In genomic region chr2:155574700-155575099, GRCm38 (mm10) we compare ENCODE assay signal across 10 mouse cellular contexts. TPM values are rescaled to one million over a fixed set of nuclear protein-coding genes. Genes with fewer than 3 reads are reported as not detected.
A peak's percentile ranks its signal among the peaks of the same experiment; 100 is the strongest.
DNase-seq lines count a peak whose midpoint lies in the region; ATAC-seq and TF ChIP-seq lines count a peak whose summit lies in the region.
"Had no signal": no experiment of that assay in that cellular context is flagged by ENCODE, and none has a peak within 500 bp of the region (broad histone marks: within the 10 kb centered on the region; RNA-seq: fewer than 3 reads in every experiment).

No protein-coding gene starts in this region.

- no peak for TF ChIP-seq CTCF in heart, adult 2 months (IDR thresholded peaks at IDR 0.05)

- no peak for ATAC-seq in midbrain, embryonic 13.5 days

- H3K27me3 ChIP-seq in heart, adult 2 months (ENCODE audit: control insufficient read depth, insufficient read depth, low read length), result no peaks in the 10 kb centered on the region
- H3K27me3 ChIP-seq in midbrain, embryonic 13.5 days, result no peaks in the 10 kb centered on the region

- H3K9me3 ChIP-seq in midbrain, embryonic 13.5 days, result no peaks in the 10 kb centered on the region

- TF ChIP-seq POLR2A in heart, adult 2 months (IDR thresholded peaks at IDR 0.05; ENCODE audit: insufficient read depth, low read depth, low read length), result no peak

- H3K4me1 ChIP-seq in heart, adult 2 months (ENCODE audit: control insufficient read depth, insufficient read depth, low read length), result no peaks in the 10 kb centered on the region
- H3K4me1 ChIP-seq in midbrain, embryonic 13.5 days (replicated peaks), result no peaks in the 10 kb centered on the region

- peak; percentile 32 to 33 for DNase-seq in heart, adult 2 months
- DNase-seq in heart, postnatal 25 days (ENCODE audit: low spot score), result no peak
- peak; percentile 53 to 56 for DNase-seq in right cerebral cortex, postnatal 10 days (ENCODE audit: low spot score in 2 of 2)
- no peak for DNase-seq in right cerebral cortex, postnatal 4 days
- peak; percentile 90 for DNase-seq in kidney, postnatal 14 days
- peak; percentile 24 for DNase-seq in telencephalon, adult 2 months (ENCODE audit: low read depth, low spot score)
- DNase-seq in adrenal gland, adult 18-20 months (ENCODE audit: low spot score in 2 of 2), result no peak

- WGBS in heart, adult 2 months, result 62% methylated on average over 4 of the region's 4 CpGs
- WGBS in midbrain, embryonic 13.5 days, result 96% methylated on average over 4 of the region's 4 CpGs

- TF ChIP-seq EP300 in heart, adult 2 months (IDR thresholded peaks at IDR 0.05; ENCODE audit: insufficient read depth, low read depth, low read length), result no peak

- intact Hi-C loops in heart, adult 2 months (cut with DNase I), result no loop called here
- intact Hi-C loops in heart, postnatal 25 days (cut with DNase I), result loop anchor here (2.0 kb wide), 1 partner anchor 50 kb away; no protein-coding TSS in a partner anchor

- H3K27ac ChIP-seq in heart, adult 2 months, result peak overlapping the region; percentile 16; the same call in 1 of the 2 replicates
- H3K27ac ChIP-seq in midbrain, embryonic 13.5 days, result no peak overlapping the region
- H3K27ac ChIP-seq: hindbrain, embryonic 14.5 days; liver, embryonic 14.5 days had no signal

- no peaks in the 10 kb centered on the region for H3K79me2 ChIP-seq in heart, adult 2 months (replicated peaks; ENCODE audit: control insufficient read depth, insufficient read depth, low read length)

- H3K4me2 ChIP-seq in midbrain, embryonic 13.5 days (replicated peaks), result no peak overlapping the region
- H3K4me2 ChIP-seq: hindbrain, embryonic 14.5 days had no signal

- H3K4me3 ChIP-seq in heart, adult 2 months, result no peak overlapping the region
- no peak overlapping the region for H3K4me3 ChIP-seq in midbrain, embryonic 13.5 days (replicated peaks)

- H3K36me3 ChIP-seq in heart, adult 2 months (ENCODE audit: control insufficient read depth, insufficient read depth, low read length), result no peaks in the 10 kb centered on the region; the same call in 1 of the 2 replicates
- H3K36me3 ChIP-seq in midbrain, embryonic 13.5 days, result peaks cover 14% of the 10 kb centered on the region

- H3K9ac ChIP-seq in heart, adult 2 months (ENCODE audit: low read depth, low read length), result no peak overlapping the region
- H3K9ac ChIP-seq in midbrain, embryonic 13.5 days (replicated peaks), result no peak overlapping the region
- H3K9ac ChIP-seq: hindbrain, embryonic 14.5 days; liver, embryonic 14.5 days had no signal

RNA-seq across cellular contexts. Expression of gene Gss, which starts 17.9 kb away (rescaled TPM):
- total RNA-seq in heart, adult 2 months (2021), result 10 to 100 TPM; 13.0 to 14.0 TPM
- 14.0 and 15.3 TPM in 2 replicates for polyA plus RNA-seq in heart, adult 2 months (2012; rRNA removed)
- 10 to 100 TPM; 13.4 to 13.9 TPM for total RNA-seq in heart, postnatal 25 days (2021)
- 10 to 100 TPM; 41.4 to 67.5 TPM for total RNA-seq in adrenal gland, adult 18-20 months (2021)
- polyA plus RNA-seq in midbrain, embryonic 13.5 days (2015; fragmentation: Nextera tagmentation; extraction: Ambion mirVana), result 15.8 and 16.0 TPM in 2 replicates

RNA-seq across cellular contexts. Expression of gene Myh7b, which starts 36.3 kb away (rescaled TPM):
- 10 to 100 TPM; 28.6 to 43.2 TPM for total RNA-seq in heart, adult 2 months (2021)
- polyA plus RNA-seq in heart, adult 2 months (2012; rRNA removed), result 38.2 and 41.6 TPM in 2 replicates
- 10 to 100 TPM; 35.4 to 36.0 TPM for total RNA-seq in heart, postnatal 25 days (2021)
- total RNA-seq in adrenal gland, adult 18-20 months (2021), result under 1 TPM; 0.17 to 0.45 TPM
- 0.97 and 1.1 TPM in 2 replicates for polyA plus RNA-seq in midbrain, embryonic 13.5 days (2015; fragmentation: Nextera tagmentation; extraction: Ambion mirVana)

RNA-seq across cellular contexts. Expression of gene Ggt7, which starts 56.7 kb away (rescaled TPM):
- under 1 TPM; 0.55 to 0.73 TPM for total RNA-seq in heart, adult 2 months (2021)
- polyA plus RNA-seq in heart, adult 2 months (2012; rRNA removed), result 4.4 and 6.0 TPM in 2 replicates
- under 1 TPM; 0.49 to 0.73 TPM for total RNA-seq in heart, postnatal 25 days (2021)
- total RNA-seq in adrenal gland, adult 18-20 months (2021), result 1 to 10 TPM; 3.0 to 4.7 TPM
- 62.3 and 65.0 TPM in 2 replicates for polyA plus RNA-seq in midbrain, embryonic 13.5 days (2015; fragmentation: Nextera tagmentation; extraction: Ambion mirVana)

RNA-seq across cellular contexts. Expression of gene Acss2, which starts 57.0 kb away (rescaled TPM):
- total RNA-seq in heart, adult 2 months (2021), result 10 to 100 TPM; 31.6 to 33.4 TPM
- polyA plus RNA-seq in heart, adult 2 months (2012; rRNA removed), result 39.8 and 59.2 TPM in 2 replicates
- total RNA-seq in heart, postnatal 25 days (2021), result 10 to 100 TPM; 39.9 to 40.3 TPM
- 100 to 1,000 TPM in 1 of 2 experiments, 10 to 100 TPM in 1; 83.3 to 368 TPM for total RNA-seq in adrenal gland, adult 18-20 months (2021)
- 27.5 and 28.0 TPM in 2 replicates for polyA plus RNA-seq in midbrain, embryonic 13.5 days (2015; fragmentation: Nextera tagmentation; extraction: Ambion mirVana)

Comparison
In these comparisons a context has a peak if more than half of its experiments do, and no peak if none do; other contexts are left out.
1. DNase-seq: peak in heart, adult 2 months (2 of 2), right cerebral cortex, postnatal 10 days (2 of 2), kidney, postnatal 14 days (single experiment) and telencephalon, adult 2 months (single experiment); none in heart, postnatal 25 days (single experiment), right cerebral cortex, postnatal 4 days (single experiment) and adrenal gland, adult 18-20 months (0 of 2).
2. RNA of gene Myh7b, which starts 36.3 kb away (total RNA-seq): 28.6 to 43.2 TPM in heart, adult 2 months and 35.4 to 36.0 TPM in heart, postnatal 25 days; 0.17 to 0.45 TPM in adrenal gland, adult 18-20 months; every median in the first group is over 10 times any median in the second.